Mouse (Mus musculus) induced T-regulatory cell, adult 2 months (primary cell): ENCODE results near the gene Dnajc3.

ENCODE experiments used
- DNase-seq: peaks from one replicate; pipeline ENCODE4 v3.0.0-alpha.2; 2012; ENCODE audit warnings: low read depth

The Dnajc3 gene

GRCm38 (mm10) chr14:118983396-118983795 lies 45.6 kb downstream of the Dnajc3 start:
- DNase-seq, result no peak

DNA sequence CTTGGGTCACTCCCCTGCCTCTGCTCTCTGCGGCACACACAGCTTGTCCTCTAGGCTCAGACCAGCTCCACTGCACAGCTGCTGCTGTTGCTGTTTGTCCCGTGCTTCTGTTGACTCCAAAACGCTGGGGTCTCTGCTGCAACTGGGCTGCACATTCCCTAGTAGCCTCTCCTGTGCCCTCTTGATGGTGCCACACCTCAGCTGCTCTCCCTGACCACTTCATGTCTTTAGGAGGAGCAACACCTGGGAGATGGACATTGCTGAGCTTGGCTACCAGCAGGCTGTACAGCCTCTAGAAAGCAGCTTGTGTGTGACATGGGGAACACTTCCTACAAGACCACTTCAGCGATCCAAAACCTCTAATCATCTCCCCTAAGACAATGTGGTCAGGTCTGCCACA lies 46.4 kb downstream of the Dnajc3 start:
- DNase-seq, result no peak

GRCm38 (mm10) chr14:118986653-118987522 lies 49.1 kb downstream of the Dnajc3 start:
- DNase-seq, result peak; percentile 89

DNA sequence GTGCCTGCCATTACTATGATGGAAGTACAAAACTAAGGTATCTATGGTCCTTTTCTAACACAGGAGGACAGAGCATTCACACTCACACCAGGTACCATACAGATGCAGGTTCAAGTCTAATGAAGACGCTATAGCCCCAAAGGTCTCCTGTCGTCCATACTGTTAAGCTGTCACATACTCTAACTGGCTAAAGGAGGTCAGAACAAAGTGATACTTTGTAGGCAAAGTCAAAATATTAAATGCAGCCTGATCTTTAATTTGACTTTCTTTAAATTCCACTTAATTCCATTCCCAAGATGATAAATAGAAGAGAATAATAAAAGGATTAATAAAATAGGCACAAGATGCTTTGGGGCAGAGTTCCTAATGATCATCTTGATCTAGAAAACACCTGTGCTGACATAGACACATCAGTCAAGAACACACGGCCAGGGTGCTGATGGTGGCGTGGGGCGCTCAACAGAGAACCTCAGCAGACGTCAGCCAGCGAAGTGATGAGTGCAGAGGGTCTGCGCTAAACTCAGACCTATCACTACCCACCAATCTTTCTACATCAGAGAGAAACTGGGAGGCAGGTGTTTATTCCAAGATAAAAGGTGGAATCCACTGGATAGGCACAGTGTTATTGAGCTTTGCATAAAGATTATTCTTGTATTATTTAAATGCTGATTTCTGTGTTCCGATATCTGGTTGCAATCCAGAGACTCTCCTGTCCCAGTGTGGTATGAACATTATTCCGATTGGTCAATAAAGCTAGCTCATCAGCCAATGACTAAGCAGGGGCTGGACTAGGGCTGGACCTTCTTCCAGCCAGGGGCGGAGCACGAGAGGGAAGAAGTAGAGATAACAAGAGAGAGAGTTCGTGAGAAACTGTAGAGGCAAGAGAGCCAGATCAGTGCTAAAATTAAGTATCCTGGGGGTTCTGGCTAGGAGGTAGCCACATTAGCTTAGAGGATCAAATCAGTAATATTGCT lies 50.0 kb downstream of the Dnajc3 start:
- DNase-seq, result no peak

DNA sequence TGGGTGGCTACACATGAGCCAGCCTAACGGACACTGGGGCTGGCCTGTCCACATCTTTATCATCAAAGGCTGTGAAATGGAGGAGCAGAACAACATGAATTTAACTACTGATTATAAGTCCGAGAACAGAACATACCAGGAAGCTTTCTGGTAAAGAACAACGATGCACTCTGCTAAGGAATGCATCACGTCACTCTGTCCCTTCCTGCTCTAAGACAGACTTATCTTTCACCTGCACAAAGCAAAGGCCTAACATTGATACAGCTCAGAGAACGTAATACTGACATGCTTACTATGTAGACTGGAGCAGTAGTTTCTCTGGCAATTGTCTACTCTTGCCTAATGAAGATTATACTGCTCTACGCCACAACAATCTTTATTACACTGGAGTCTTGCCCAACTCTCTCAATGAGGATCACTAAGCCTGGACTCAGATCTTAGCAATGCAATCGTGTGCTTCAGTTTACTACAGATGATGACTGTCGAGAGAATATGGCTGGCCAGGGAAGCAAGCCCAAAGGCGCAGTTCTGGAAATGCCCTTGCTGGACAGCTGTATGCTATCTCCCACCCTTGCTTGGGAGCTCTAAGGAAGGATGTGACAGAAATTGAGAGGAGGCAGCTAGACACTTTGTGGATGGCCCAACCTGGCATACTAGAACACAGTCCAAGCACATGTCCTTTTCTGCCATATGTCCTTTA lies 57.6 kb downstream of the Dnajc3 start:
- DNase-seq, result no peak

DNA sequence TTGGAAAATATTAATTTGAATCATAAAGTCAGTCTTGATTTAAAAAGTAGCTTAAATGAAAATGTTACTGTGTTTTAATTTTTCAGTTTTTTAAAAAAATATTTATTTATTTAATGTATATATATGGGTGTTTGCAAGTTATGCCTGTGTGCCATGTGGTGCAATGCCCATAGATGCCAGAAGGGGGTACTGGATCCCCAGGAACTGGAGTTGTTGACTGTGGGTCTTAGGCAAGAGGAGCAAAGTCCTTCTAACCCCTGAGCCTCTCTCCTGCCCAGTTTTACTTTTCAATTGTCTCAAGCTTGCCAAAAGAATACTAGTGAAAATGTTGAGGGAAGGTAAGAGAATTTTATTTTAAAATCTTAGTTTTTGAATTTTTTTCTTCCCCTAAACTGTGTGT lies 65.5 kb downstream of the Dnajc3 start:
- peak; percentile 69 for DNase-seq

DNA sequence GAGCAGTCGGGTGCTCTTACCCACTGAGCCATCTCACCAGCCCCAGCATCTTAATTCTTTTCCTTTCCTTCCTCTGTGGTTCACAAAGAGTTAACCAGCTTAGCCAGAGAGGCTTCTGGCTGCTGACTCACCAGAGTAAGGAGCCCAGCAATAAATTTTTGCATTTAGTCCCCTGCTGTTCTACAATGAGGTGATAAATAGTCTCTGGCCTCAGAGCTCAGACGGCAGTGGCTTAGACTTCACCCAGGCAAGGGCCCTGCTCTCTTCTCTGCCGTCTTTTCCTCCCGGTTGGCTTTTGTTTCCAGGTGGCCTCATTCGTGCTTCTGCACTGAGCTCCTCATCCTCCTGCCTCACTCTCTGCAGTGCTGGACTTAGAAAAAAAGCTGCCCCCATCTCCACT lies 68.1 kb downstream of the Dnajc3 start:
- DNase-seq, result peak; percentile 21

DNA sequence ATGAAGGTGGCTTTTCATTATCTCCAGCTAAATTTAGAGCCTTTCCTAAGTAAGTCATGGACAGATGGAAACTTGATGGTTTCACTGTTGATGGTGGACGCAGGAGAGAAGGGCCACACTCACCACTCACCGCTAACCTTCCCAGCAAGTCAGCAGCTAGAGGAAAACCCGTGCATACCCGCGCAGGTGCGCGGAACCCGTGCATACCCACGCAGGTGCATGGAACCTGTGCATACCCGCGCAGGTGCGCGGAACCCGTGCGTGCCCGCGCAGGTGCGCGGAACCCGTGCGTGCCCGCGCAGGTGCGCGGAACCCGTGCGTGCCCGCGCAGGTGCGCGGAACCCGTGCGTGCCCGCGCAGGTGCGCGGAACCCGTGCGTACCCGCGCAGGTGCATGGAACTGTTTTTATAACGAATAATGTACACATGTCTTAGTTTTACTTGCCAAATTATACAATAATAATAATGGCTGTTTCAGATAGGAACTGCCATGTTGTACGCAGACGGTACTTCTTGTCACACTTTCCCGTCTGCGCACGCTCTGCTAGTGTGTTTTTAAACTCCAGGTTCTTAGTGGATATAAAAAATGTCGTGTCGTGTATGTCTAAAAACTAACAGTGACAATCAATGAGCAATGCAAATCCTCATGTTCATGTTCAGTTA lies 68.8 kb downstream of the Dnajc3 start:
- DNase-seq, result no peak

- DNase-seq, result peak; percentile 99
These were observed 69.6 kb downstream of the Dnajc3 start for GRCm38 (mm10) chr14:119007103-119007951.

GRCm38 (mm10) chr14:119008031-119008590 lies 70.3 kb downstream of the Dnajc3 start:
- no peak for DNase-seq

DNA sequence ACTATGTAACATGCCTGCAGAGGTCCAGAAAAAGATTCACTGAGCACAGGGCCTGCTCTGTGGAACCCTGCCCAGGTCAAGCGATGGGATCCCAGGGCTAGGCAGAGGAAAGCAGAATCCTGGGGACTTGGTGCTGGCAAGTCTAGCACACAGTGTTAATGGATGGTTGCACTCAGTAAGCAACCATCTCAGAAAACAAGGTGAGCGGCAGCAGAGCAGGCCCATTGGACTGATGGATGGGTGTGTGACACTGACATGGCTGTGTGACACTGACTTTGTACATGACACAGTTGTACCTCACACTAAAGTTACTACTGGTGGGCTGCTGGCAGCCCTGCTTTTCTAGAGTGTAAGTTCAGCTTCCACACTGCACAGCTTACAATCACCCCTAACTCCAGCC lies 71.8 kb downstream of the Dnajc3 start:
- DNase-seq, result no peak

DNA sequence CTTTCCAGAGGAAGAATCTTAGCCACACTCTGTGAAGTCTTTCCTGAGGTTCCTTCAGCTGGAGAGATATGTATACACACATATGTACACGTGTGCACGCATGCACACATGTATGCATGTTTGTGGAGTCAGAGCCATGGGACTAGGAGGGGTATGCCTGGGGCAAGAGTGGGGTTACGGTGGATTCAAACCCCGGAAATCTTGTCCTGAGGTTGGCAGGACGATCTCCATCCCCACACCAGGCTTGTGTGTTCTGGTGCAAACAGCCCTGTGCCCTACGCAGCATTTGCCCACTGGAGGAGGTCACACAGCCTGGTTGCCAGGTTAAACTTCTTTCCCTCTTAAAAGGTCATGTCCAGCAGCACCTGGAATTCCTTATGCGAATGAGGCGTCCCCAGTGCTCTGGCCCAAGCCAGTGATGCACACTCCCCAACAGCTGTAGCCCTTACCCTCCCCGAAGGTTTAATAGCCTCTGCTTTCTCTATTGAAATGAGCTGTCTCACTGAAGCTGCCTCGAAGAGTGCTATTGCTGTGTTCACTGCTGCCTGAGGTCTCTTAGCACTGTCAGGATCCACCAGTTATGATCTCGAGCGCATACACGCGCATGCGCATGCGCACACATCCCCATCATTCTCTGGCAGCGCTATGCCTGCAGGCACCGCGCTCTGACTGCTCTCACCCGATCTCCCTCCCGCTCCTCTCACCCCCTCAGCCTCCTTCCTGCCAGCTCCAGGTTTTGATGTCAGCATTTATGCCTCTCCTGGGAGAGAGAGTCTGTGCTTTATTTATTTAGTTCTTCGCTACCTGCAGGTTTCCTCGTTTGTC lies 75.0 kb downstream of the Dnajc3 start:
- DNase-seq, result peak; percentile 45

GRCm38 (mm10) chr14:119013549-119013948 lies 75.8 kb downstream of the Dnajc3 start:
- DNase-seq, result no peak

DNA sequence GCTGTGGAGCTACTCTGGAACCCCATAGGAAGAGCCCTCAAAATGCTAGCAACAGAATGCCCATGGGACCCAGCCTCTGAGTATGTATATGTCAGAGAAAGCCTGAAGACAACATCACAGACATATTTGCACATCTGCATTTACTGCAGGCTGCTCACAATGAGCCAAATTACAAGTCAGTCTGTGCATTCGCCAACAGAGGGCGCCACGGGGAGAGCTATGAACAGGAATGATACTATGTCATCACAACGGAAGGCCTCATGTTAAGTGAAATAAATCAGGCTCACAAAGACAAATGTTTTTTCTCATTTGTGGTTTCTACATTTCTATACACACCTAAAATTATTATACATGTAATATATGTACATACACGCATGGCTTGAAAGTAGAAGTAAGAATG lies 88.1 kb downstream of the Dnajc3 start:
- peak; percentile 62 for DNase-seq

DNA sequence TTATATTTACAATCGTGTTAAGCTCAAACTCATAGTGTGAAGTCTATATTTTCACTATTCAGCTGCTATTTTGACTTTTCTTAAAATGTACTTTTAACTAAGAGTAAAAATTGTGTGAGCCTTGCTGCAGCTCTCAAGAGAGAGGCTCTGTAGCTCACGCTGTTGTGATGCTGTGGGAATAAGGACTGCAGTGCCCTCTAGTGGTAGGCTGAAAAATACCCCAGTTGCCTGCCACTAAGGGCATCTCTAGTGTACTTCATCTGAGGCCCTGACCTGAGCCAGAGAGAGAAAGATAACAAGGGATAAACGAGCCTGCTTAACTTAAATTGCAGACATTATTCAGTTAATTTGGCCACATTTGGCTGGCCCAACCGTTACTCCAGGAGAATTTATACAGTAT lies 89.4 kb downstream of the Dnajc3 start:
- peak; percentile 85 for DNase-seq

GRCm38 (mm10) chr14:119027675-119028253 lies 90.0 kb downstream of the Dnajc3 start:
- DNase-seq, result no peak
